Mouse (Mus musculus) erythroblast, embryonic 14.5 days (primary cell): ENCODE data around the gene Gdnf.

Source experiments
- GATA1 ChIP-seq: IDR thresholded peaks from 2 replicates; pipeline ENCODE4 v1.6.1; 2012; ENCODE audit warnings: low read length, inconsistent platforms, mixed read lengths
- TAL1 ChIP-seq: IDR thresholded peaks from 3 replicates; pipeline ENCODE4 v1.6.1; 2012; ENCODE audit warnings: low read length, inconsistent platforms, mixed read lengths

DNA sequence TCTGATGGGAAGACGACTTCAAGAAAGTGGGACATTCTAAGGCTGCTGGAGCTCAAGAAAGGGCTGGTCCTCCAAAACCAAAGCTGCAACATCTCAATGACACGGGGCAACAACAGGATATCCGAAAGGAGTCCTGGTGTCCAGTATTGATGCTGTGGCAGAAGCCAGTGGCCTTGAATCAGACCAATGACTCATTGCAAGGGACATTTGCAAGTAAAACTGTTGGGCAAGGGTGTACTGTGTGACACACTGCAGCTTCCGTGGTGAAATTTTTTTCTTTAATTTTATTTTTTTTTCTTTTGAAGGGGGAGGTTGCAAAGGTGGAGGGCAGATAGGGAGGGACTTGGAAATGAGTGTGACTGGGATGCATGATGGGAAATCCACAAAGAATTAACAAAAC lies 31.8 kb downstream of the Gdnf start:
- no peak for TF ChIP-seq GATA1
- TF ChIP-seq TAL1 = no peak
